Mouse (Mus musculus): Measurements from ENCODE around the gene Dph5.

The Dph5 gene

DNA sequence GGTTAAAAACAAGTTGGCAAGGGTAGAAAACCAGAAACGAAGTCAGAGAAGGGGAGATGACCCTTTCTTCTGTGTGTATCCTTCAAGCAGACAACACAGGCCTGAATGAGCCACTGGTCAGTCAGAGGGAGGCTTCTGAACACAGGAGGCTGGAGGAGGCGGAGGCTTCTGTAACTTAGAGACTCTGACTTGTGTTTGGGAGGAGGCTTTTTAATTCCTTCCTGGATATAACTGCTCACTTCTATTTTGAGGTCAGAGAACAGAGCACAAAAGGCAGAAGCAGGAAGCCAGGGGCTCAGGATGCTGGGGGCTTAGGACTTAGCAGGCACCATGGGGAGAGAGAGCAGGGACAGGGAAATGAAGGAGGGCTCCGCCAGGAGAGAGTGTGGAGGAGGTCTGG is 63.6 kb downstream of the Dph5 start:
- DNase-seq (ENCODE audit: low spot score in 2 of 2): no peak

DNA sequence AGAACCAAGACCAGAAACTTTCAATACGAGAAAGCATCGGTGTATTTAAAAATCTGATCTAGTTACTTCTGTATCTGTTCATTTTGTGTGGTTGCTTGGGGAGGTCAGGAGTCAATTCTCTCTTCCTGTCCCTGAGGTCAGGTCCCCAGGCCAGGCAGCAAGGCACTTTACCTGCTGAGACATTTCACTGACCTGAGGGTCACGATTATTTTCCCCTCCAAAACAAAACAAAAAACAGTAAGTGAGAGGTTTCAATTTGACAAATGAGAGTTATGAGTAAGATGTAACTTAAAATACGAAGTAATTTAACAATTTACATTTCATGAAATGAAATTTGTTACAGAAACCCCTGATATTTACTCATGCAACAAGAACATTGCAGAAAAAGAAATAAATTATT is 64.7 kb downstream of the Dph5 start:
- DNase-seq (ENCODE audit: low spot score in 2 of 2): no peak

DNA sequence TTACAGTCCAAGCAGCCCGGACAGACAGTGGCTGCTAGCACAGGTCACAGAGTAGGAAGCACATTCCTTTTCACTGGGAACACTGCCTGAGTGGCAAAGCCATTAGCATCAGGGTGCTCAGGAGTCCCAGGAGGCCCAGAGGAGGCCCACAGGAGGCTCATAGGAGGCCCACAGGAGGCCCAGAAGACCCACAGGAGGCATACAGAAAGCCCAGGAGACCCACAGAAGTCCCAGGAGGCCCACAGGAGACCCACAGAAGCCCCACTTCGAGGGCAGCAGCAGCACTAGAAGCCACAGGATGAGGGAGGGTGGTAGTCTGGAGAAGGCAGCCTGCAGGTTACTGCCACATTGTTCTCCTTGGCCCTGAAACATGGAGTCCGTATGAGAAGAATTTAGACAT is 65.5 kb downstream of the Dph5 start:
- no peak for DNase-seq (ENCODE audit: low spot score in 2 of 2)

DNA sequence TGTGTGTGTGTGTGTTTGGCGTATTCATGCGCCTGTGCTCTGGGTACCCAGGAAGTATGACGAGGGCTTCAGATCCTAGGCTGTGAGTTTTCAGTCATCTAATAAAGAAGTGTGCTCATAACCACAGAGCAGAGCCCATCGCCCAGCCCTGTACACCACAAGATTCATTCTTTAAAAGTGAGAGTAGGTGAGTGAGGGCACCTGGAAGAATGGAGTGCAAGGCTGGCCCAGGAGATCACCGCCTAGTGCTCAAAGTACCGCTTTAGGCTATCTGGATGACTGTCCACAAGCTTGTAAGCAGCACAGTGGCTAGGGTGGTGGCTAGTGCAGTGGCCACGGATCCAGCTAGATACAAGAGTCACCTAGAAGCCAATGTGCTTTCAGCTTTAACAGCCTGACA is 69.6 kb downstream of the Dph5 start:
- no peak for DNase-seq (ENCODE audit: low spot score in 2 of 2)

DNA sequence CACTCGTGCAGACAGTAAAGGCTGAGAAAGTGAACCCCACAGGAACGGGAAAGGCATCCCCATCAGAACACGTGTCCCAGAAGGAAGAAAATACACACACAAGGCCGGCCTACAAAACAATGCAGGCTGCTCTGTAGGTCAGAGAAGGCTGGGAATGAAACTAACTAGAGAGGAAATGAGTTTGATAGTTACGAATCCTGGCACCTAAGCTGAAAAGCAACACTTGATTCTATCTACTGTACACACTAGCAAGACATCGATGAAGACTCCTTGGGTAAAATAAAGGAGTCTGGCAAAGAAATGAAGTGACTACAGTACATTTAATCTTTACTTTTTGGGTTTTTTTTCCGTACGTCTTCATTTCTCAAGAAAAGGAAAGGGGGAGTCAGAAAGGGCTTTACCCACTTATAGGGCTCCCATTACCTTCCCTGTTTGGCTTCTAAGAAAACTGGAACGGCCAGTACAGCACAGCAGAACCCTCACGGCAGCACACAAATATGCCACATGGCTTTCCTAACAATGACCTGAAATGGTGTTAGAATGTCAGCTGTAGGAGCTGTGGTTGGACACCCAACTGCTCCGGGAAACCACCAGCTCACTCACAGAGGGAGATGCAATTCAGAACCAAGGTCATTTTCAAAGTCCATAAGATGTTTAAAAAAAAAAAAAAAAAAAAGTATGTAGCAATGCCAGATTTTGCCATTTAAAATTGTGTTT is 73.8 kb downstream of the Dph5 start:
- no peak for DNase-seq (ENCODE audit: low spot score in 2 of 2)

DNA sequence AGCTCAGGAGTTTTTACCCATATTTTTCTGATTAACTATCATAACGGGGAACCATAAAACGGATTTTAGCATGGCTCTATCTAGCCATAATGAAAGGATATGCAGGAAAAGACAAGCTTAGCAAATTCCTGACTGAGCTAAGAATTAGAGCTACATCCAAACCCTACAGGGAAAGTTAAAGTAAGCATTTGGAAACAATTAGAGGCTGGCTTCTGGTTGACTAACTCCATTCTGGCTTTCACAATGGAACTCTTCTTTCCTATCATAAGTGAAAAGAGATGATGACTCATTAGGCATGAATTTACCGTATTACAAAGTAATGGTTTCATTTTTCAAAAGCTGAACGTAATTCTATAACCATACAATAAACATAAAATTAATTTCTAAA is 74.4 kb downstream of the Dph5 start:
- DNase-seq (ENCODE audit: low spot score in 2 of 2): no peak

DNA sequence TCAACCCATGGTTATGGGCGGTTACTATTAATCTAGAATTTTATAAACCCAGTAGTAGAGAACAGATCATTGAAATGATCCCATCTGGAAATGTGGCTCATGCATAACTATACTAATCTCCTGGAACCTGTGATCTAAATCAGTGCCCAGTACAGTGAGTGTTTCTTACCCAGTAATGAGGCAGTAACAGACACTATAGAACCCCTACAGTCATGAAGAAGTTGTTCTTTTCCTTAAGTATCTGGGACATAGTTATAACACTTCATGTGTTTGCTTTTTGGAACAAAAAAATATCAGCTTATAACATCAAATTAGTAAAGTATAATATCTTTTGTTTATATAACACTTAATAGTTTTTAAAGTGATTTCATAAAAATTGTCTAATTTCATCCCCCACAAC is 76.0 kb downstream of the Dph5 start:
- DNase-seq (ENCODE audit: low spot score in 2 of 2): no peak

DNA sequence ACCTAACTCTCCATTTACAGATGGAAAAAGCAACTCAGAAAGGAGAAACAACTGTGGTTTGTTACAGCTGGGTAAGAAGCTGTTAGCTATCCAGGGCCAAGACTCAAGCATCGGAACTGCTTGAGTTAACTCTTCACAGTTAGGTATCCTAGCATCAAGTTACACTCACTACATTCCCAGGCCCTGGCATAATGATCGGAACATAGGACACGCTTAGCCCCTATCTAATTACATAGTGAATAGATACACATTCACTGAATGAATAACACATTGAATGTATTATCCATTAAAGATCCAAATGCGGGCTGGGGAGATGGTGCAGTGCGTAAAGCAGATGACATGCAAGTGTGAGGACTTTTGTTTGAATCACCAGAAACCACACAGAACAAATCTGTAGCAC is 76.4 kb downstream of the Dph5 start:
- no peak for DNase-seq (ENCODE audit: low spot score in 2 of 2)

DNA sequence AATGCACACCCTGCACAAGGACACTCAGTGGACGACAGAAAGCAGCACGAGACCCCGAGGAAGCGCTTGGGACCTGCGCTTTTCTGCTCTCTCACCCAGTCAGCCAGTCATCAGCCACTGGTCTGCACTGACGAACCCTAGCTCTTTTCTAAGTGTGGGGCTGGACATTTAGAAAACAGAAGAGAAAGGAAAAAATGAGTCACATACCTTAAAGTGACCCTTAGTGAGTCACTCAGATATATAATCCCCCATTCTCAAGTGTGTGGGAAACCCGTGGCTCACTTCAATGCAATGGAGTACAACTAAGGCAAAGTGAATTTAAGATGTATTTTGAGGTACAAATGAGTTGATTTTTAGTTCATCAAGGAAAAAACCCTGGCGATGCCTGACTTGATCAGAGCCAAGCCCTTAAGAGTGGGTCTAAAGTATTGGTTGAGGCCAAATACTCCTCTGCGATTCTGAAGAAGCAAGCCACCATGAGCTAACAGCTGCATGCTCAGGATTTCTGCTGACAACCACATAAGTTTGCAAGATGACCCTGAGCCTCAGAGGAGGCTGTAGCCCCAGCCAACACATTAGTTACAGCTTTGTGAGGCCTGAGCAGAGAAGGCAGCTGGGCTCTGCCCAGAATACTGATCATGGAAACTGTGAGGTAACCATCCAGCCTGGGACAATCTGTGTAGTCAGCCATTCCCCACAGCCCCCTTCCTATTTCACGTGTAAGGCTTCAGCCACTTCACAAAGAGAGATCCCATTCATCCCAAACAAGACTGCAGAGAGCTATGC is 81.3 kb downstream of the Dph5 start:
- no peak for DNase-seq (ENCODE audit: low spot score in 2 of 2)

DNA sequence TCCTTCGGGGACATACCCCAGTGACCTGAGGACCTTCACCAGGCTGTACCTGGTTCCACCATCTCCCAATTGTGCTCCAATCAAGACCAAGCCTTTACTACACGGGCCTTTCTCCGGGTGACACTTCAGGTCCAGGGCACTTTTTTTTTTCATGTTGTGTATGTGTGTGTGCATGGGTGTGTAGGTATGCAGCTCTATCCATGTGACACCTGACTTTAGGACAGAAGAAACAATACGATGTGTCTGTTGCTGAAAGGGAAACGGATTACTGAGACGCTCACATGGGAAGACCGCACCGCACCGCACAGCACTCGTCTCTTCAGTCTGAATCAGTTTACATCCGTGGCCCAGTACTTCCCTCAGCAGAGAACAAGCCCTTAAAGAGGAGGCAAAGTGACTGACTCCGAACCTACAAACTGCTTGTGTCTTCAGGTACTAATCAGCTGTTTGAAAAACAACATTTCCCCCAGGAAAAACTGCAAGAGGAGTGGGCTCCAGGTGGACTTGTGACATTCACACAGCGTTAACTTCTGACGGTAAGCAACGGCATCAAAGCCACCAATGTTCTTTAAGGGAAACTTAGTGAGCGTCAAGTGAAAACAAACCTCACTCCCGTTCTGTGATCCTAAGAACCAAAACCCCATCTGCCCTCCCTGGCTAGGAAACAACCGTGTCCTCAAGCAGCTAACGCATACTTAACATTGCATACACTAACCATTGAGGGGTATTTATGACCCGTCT is 83.6 kb downstream of the Dph5 start:
- no peak for DNase-seq (ENCODE audit: low spot score in 2 of 2)

DNA sequence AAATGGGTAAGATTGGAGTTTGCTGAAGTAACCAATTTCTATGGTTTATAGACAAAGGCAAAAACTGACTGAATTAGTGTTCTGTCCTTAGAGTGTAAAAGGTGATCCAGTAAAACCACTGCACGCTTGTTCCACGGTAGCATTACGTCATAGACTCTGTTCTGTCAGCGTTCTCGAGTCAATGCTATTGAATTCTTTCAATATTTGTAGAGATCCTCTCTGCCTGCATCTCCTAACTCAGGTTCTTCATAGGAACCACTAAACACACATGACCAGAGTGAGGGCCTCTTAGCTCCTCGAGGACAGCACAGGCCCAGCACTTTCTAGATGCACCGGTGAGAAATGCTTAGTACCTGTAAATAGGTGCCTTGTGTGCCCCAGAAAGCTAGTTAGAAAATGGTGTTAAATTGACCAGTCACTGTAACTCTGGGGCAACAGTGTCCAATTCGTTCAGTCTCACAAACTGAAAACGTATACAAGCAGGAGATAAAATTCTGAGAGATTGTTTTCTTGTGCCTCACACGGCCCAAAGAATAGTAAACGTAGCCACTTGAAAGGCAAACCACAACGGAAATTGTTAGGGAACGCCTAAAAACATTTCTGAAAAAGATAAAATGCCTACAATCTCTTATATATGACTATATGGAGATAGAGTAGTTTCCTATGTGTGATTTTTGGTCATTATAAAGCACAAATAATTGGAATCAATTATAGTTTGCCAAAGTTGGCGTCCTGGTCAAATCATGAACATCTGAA is 84.4 kb downstream of the Dph5 start:
- no peak for DNase-seq (ENCODE audit: low spot score in 2 of 2)

DNA sequence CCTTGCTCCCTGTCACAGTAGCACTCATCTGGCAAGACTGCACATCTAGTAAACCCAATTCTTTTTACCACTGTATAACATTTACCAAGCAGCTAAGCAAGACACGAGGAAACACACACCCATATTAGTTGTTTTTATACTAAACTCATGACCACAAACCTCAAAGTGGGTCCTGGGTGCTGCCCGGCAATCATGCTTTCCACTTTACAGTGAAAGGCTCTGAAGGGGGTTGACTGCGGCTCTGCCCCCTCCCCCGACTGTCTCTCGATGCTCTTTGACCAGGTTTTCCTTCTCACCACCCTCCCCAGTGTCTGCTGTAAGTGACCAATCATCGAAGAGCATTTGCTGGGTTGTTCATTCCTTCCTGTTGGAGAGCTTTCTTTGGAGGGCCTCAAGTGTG is 86.6 kb downstream of the Dph5 start:
- no peak for DNase-seq (ENCODE audit: low spot score in 2 of 2)

DNA sequence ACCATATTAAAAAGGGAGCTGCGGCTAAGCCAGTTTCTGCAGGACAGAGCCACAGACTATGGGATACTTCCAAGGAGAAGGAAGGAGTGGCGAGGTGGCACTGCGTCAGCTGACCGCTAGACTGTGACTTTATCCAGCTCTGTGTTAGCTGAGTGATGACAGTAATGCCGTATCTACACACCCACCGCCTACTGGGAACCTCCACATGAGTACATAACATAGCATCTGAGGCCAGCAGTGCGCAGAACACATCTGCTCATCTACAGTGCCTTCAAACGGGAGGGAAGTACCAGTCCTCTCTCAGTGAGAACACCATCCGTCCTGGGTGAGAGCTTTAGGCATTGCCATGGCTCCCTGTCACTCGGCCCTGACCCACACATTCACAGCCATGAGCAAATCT is 87.4 kb downstream of the Dph5 start:
- DNase-seq (ENCODE audit: low spot score in 2 of 2): no peak

DNA sequence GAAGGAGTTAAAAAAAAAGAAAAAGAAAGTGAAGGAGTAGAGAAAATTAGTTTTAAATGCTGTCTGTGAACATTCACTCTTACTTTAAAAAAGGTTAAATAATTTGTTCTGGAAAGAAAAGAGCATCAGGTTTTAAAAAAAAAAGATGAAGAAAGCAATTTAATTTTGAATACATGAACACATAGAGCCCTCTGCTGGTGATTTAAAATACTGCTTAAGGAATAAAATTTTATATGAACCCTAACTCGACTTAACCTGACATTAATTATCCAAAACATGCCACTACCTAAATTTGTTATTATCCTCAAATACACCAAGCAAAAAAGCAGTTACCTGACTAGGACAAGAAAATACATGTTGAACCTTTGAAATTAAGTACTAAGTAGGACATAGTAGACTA is 91.4 kb downstream of the Dph5 start:
- no peak for DNase-seq (ENCODE audit: low spot score in 2 of 2)

DNA sequence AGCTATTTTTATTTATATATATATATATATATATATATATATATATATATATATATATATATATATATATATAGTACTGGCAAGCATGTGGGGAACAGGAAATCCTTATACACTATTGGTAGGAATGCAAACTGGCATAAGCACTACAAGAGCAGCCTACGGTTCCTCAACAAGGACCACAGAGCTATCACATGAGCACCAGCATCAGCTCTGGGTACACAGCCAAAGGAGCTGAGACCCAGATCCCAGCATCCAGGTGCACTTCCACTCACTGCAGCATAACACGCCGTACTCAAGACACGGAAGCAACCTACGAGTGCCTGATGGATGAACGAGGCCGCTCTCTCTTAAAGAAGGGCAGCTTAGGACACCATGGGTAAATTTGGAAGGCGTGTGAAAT is 95.6 kb downstream of the Dph5 start:
- peak in 1 of 2 experiments; percentile 9 for DNase-seq (ENCODE audit: low spot score in 2 of 2)
